Mouse (Mus musculus) liver, embryonic 14.5 days (tissue): Measurements from ENCODE around the gene Creb3l2. TPM values are rescaled to one million over a fixed set of nuclear protein-coding genes. Genes with fewer than 3 reads are reported as not detected.

Source experiments
- ATAC-seq: fragments of 200-750 bp; cut with Nextera tagmentation; 2 replicates; pipeline ENCODE4 v1.8.0; 2017; ENCODE audit warnings: moderate number of reproducible peaks, mild to moderate bottlenecking, moderate library complexity; ENCODE audit not compliant: insufficient read depth
- DNase-seq, 3 experiments: peaks; one replicate each; pipeline ENCODE4 v3.0.0-alpha.2; 2012 to 2013; ENCODE audit warnings: low read depth in 3 of 3, low spot score in 3 of 3
- H3K27ac ChIP-seq: fragments of 300-500 bp; sonication (generic); 2 replicates; pipeline ENCODE4 v1.5.1; 2014; ENCODE audit warnings: moderate library complexity, mild to moderate bottlenecking, control low read depth, inconsistent platforms
- H3K27me3 ChIP-seq: fragments of 300-500 bp; sonication (generic); 2 replicates; pipeline ENCODE4 v1.6.1; 2014; ENCODE audit warnings: mild to moderate bottlenecking, low read length, moderate library complexity; ENCODE audit not compliant: control insufficient read depth, insufficient read depth
- H3K36me3 ChIP-seq: fragments of 300-500 bp; sonication (generic); replicated peaks from 2 replicates; pipeline ENCODE4 v1.6.1; 2014; ENCODE audit warnings: low read depth; ENCODE audit not compliant: control insufficient read depth, insufficient read depth
- H3K4me1 ChIP-seq, 2 experiments: fragments of 200-500 bp in 1 of 2; fragments of 300-500 bp in 1 of 2; sonication (generic) in 1 of 2; replicated peaks; 2 replicates each; pipeline ENCODE4 v1.6.1; 2012 to 2014; ENCODE audit warnings: antibody characterized with exemption in 1 of 2, inconsistent platforms in 1 of 2, low read length in 1 of 2; ENCODE audit not compliant: control insufficient read depth in 2 of 2, insufficient read depth in 2 of 2
- H3K4me2 ChIP-seq: fragments of 300-500 bp; sonication (generic); 2 replicates; pipeline ENCODE4 v1.6.1; 2014; ENCODE audit warnings: low read depth, mild to moderate bottlenecking, control low read depth, moderate library complexity
- H3K4me3 ChIP-seq, 2 experiments: fragments of 200-500 bp in 1 of 2; fragments of 300-500 bp in 1 of 2; sonication (generic) in 1 of 2; 2 replicates each; pipeline ENCODE4 v1.5.1; 2012 to 2014; ENCODE audit warnings: low read depth in 2 of 2, low read length in 2 of 2, mild to moderate bottlenecking in 2 of 2, control low read depth in 1 of 2, inconsistent platforms in 1 of 2, moderate library complexity in 1 of 2; ENCODE audit not compliant: insufficient read depth in 1 of 2
- H3K9ac ChIP-seq: fragments of 300-500 bp; sonication (generic); replicated peaks from 2 replicates; pipeline ENCODE4 v1.6.1; 2014; ENCODE audit warnings: mild to moderate bottlenecking, control low read depth, moderate library complexity
- H3K9me3 ChIP-seq: fragments of 300-500 bp; sonication (generic); 2 replicates; pipeline ENCODE4 v1.6.1; 2016; ENCODE audit warnings: low read length, mixed read lengths; ENCODE audit not compliant: control insufficient read depth
- CTCF ChIP-seq: IDR thresholded peaks from 2 replicates; pipeline ENCODE4 v1.5.1; 2016; ENCODE audit warnings: antibody characterized with exemption, low read depth, control low read depth
- EP300 ChIP-seq: IDR thresholded peaks from 2 replicates; pipeline ENCODE4 v1.6.1; 2016; ENCODE audit warnings: antibody characterized with exemption, low read depth
- WGBS: fragments of 180-500 bp; shearing (Covaris S2); extraction: QIAGEN DNeasy Blood & Tissue Kit; methylation state at CpG from one replicate; pipeline ENCODE4 v1.1.7; 2014; ENCODE audit not compliant: insufficient replicate concordance; 5-methylcytosine and 5-hydroxymethylcytosine counted together
- polyA plus RNA-seq, 2 experiments: library from polyadenylated mRNA; depleted of rRNA in 1 of 2; stranded (reverse) in 1 of 2; unstranded in 1 of 2; fragments of >200 nt; fragmentation: Nextera tagmentation in 1 of 2; extraction: Ambion mirVana in 1 of 2; gene quantifications; 2 replicates each; pipeline versions ENCODE4 v1.2.1 to v1.2.3; 2012 to 2014

Gene Creb3l2
- 1.8 and 1.9 TPM in 2 replicates for polyA plus RNA-seq (2012; rRNA removed)
- polyA plus RNA-seq (2014; fragmentation: Nextera tagmentation; extraction: Ambion mirVana): 2.7 TPM in 2 replicates

GRCm38 (mm10) chr6:37442041-37442667 is at the start of gene Creb3l2:
Creb3l2 (minus strand) TSS chr6:37442146.
- no peaks in the 10 kb centered on the region for H3K9me3 ChIP-seq
- H3K36me3 ChIP-seq: no peaks in the 10 kb centered on the region
- H3K4me2 ChIP-seq: peak within 1 kb of the TSS; percentile 82
- TF ChIP-seq CTCF (no peak; the same call in 1 of the 2 replicates), EP300 (no peak)
- no peak within 1 kb of the TSS for H3K27ac ChIP-seq
- DNase-seq: peak; percentile 97 to 98 (median 97)
- H3K27me3 ChIP-seq: no peaks in the 10 kb centered on the region
- WGBS: under 1% methylated on average over 33 of the region's 33 CpGs
- H3K9ac ChIP-seq: peak within 1 kb of the TSS; percentile 71
- peaks cover 9% of the 10 kb centered on the region in 2 experiments; a peak in 3 of 4 replicates for H3K4me1 ChIP-seq
- peak within 1 kb of the TSS; percentile 83 to 88 for H3K4me3 ChIP-seq
- peak; percentile 98 for ATAC-seq

- WGBS: 57% methylated on average over 4 of the region's 4 CpGs
- no peak for ATAC-seq
These were observed 44.6 kb upstream of the Creb3l2 start for GRCm38 (mm10) chr6:37486502-37486901.

GRCm38 (mm10) chr6:37484588-37485070 is 42.7 kb upstream of the Creb3l2 start:
- DNase-seq (no peak), ATAC-seq (no peak)
- Histone ChIP-seq H3K9ac (no peak overlapping the region), H3K36me3 (no peaks in the 10 kb centered on the region), H3K4me2 (no peak overlapping the region), H3K27ac (no peak overlapping the region), H3K4me1 (peaks cover 0 to 4% of the 10 kb centered on the region in 2 experiments; a peak in 2 of 4 replicates), H3K9me3 (no peaks in the 10 kb centered on the region), H3K4me3 (no peak overlapping the region), H3K27me3 (no peaks in the 10 kb centered on the region)
- no peak for TF ChIP-seq CTCF
- TF ChIP-seq EP300: no peak
- 19% methylated on average over 1 of the region's 1 CpGs for WGBS

More at GRCm38 (mm10) chr6:37486502-37486901, 44.6 kb upstream of the Creb3l2 start:
- H3K27me3 ChIP-seq: no peaks in the 10 kb centered on the region
- no peaks in the 10 kb centered on the region for H3K36me3 ChIP-seq
- TF ChIP-seq EP300 (no peak), CTCF (no peak)
- H3K9ac ChIP-seq: no peak overlapping the region
- no peak for DNase-seq
- H3K4me1 ChIP-seq: peaks cover 0 to 4% of the 10 kb centered on the region in 2 experiments; a peak in 2 of 4 replicates
- H3K4me3 ChIP-seq: no peak overlapping the region
- no peak overlapping the region for H3K27ac ChIP-seq
- H3K4me2 ChIP-seq: no peak overlapping the region
- no peaks in the 10 kb centered on the region for H3K9me3 ChIP-seq

- Histone ChIP-seq H3K27me3 (no peaks in the 10 kb centered on the region), H3K4me3 (no peak overlapping the region), H3K27ac (no peak overlapping the region), H3K4me2 (no peak overlapping the region; the same call in 1 of the 2 replicates), H3K36me3 (no peaks in the 10 kb centered on the region), H3K9me3 (no peaks in the 10 kb centered on the region), H3K9ac (no peak overlapping the region), H3K4me1 (peaks cover 2 to 7% of the 10 kb centered on the region in 2 experiments; a peak in 3 of 4 replicates)
- WGBS: 13% methylated on average over 5 of the region's 5 CpGs
- no peak for TF ChIP-seq CTCF
- TF ChIP-seq EP300: peak; percentile 51
- DNase-seq: peak; percentile 10 to 43 (median 12)
- ATAC-seq: peak; percentile 53; the same call in 1 of the 2 replicates
These were observed 41.3 kb upstream of the Creb3l2 start for GRCm38 (mm10) chr6:37483262-37483661.

DNA sequence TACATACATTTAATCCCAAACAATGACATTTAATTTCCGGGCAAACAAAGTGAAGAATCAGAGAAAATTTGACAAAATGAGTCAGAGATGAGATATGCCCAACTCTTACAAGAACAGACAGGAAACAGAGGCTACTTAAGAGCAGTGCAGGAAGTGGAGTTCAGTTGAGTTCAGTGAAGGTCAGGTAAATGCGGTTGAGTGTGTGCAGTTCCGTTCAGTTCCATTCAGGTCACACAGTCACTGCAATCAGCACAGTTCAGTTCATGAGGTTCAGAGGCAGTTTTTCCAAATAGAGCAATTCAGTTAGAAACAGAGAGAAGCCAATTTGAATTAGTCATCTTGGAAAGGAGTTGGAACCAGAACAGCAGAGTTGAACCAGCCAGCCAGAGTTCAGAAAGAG is 39.2 kb upstream of the Creb3l2 start:
- ATAC-seq (no peak), DNase-seq (no peak)
- H3K27ac ChIP-seq: no peak overlapping the region
- no peak overlapping the region for H3K4me3 ChIP-seq
- peaks cover 2 to 7% of the 10 kb centered on the region in 2 experiments; a peak in 3 of 4 replicates for H3K4me1 ChIP-seq
- 60% methylated on average over 3 of the region's 3 CpGs for WGBS
- H3K4me2 ChIP-seq: no peak overlapping the region
- no peak overlapping the region for H3K9ac ChIP-seq
- TF ChIP-seq CTCF: no peak
- no peak for TF ChIP-seq EP300
- H3K27me3 ChIP-seq: no peaks in the 10 kb centered on the region
- no peaks in the 10 kb centered on the region for H3K36me3 ChIP-seq
- H3K9me3 ChIP-seq: no peaks in the 10 kb centered on the region
